Mouse (Mus musculus): Measurements from ENCODE around the gene Amz1.

- TF ChIP-seq POLR2A (IDR thresholded peaks at IDR 0.05; ENCODE audit: borderline replicate concordance, extremely low read depth, low read depth, low read length) (no peak), CTCF (IDR thresholded peaks at IDR 0.05; ENCODE audit: insufficient read depth, low read length) (no peak)
These were observed 46.8 kb upstream of the Amz1 start for GRCm38 (mm10) chr5:140677137-140677536.
